Mouse (Mus musculus) left cerebral cortex, adult 8-10 months (tissue): ENCODE measurements around the gene Fbln2. TPM values are rescaled to one million over a fixed set of nuclear protein-coding genes. Genes with fewer than 3 reads are reported as not detected.
"Not testable (repeated sequence)": the region's sequence is repeated elsewhere in the genome, so short reads cannot be mapped to it uniquely, and the experiment has no call there.

Source experiments
- DNase-seq, 2 experiments: peaks; one replicate each; pipeline ENCODE4 v3.0.0; 2022; ENCODE audit warnings: low spot score in 2 of 2
- total RNA-seq, 4 experiments: library from RNA; stranded (reverse); gene quantifications; 2 replicates each; pipeline ENCODE4 v1.2.4; 2022

Gene Fbln2
- total RNA-seq = 1 to 10 TPM; 6.8 to 8.3 (median 7.3) TPM

GRCm38 (mm10) chr6:91212155-91212554 is at the start of gene Fbln2:
Fbln2 (plus strand) TSS chr6:91212455.
- DNase-seq = not testable (repeated sequence)

GRCm38 (mm10) chr6:91163195-91163911 is 48.9 kb upstream of the Fbln2 start:
- DNase-seq = no peak

DNA sequence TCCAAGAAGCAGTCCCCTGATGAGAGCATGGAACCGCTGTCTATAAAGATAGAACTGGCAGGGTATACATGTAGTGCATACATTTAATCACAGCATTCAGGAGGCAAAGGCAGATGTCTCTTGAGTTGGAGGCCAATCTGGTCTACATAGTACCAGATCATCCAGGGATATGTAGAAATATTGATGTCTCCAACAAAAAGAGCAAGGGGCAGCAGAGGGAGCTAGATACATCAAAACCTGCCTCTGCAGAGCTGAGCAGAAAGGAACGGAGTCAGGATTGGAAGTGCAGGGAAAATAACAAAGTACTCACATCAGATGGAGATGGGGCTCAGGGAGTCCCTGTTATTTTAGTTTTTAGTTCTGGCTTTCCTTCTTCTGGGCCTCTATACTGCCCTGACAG is 47.7 kb upstream of the Fbln2 start:
- DNase-seq = no peak

DNA sequence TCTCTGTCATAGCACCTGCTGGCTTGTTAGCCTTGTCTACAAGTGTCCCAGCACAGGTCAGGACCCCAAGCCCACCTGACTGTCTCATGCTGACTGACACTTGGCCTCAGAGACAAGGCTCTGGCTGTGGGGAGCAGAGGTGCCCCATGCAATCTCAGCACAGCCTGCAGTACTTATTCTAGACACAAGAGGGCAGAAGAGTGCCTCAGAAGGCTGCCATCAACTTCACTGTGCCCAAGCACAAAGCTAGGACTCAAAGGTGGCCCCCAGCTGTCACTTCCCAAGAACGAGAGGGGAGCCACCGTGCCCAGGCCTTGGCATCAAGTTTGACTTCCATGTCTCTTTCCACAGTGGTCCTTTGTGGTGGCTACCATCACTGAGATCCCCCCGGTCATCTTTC is 47.0 kb upstream of the Fbln2 start:
- peak in 1 of 2 experiments; percentile 57 for DNase-seq

DNA sequence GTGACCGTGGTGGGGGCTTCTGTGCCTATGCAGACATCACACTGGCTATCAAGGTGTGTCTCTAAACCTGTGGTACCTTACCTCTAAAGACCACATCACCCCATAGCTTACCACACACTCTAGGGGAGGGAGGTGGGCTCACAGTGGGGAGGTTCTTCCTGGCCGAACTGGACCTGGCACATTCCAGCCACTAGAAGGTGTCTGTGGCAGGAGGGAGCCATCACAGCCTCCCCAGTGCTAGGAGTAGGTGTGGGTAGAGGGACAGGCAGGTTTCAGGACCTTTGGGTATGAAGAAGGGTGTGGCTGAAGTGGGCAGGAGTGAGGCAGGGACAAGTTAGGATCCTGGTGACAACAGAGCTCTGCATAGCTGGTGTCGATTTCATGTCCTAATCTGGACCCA is 44.4 kb upstream of the Fbln2 start:
- no peak for DNase-seq

DNA sequence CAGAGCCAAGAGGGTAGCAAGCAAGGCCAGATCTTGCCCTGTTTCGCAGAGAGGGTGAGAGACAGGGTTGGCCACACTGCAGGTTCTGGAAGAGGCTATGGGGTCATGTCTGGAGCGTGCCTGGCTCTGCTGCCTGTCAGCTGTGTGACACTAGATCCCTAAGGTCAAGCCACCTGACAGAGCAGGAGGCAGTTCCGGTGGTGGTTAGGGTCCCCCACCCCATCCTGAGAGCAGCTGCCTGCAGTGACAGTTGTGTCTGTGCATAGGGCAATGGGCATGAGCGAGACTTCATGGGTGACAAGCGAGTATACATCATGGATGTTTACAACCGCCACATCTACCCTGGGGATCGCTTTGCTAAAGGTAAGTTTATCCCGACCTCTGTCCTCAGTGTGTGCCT is 43.1 kb upstream of the Fbln2 start:
- DNase-seq = no peak

GRCm38 (mm10) chr6:91171396-91171895 is 40.8 kb upstream of the Fbln2 start:
- DNase-seq = no peak

DNA sequence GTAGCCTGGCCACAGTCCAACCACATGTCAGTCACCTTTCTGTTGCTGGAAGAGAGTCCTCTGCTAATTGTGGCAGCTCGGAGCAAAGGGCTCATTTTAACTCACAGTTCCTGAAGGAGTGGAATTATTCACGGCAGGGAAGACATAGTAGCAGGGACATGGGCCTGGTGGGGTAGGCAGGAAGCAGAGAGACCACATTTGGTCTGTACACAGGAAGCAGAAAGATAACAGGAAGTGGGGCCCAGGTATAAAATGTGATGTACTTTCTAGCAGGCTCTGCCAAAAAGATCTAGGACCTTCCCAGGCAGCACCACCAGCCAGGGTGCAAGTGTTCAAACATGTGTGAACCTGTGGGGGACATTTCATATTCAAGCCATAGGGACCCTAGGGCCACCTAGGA is 39.9 kb upstream of the Fbln2 start:
- no peak for DNase-seq

DNA sequence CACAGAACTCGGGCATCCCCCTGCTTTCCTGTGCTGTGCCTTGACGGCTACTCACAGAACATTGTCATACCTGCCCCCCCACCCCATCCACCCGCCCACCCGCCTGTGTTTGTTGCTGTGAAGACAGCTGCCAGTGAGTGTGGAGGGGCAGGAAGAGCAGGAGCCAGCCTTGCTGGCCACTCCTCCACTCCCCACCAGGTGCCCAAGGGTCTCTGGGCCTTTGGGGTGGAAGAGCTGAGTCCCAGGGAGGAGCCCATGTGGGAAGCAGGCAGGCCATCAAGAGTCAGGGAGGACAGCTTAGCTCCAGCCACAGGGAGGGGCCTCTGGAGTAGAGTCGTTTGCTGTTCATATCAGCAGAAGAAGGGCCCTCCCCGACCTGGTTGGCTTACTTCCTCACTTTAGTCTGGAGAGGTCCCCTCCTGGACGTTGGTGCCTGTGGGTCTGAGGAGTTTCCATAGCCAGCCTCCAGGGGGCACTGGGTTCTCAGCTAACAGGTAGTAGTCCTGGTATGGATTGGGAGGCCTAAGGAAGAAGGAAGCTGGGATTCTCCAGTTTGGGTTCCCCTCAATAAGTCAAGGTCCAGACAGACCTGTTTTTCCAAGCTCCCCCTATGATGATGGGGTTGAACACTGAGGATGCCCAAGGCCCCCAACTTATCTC is 38.9 kb upstream of the Fbln2 start:
- no peak for DNase-seq

DNA sequence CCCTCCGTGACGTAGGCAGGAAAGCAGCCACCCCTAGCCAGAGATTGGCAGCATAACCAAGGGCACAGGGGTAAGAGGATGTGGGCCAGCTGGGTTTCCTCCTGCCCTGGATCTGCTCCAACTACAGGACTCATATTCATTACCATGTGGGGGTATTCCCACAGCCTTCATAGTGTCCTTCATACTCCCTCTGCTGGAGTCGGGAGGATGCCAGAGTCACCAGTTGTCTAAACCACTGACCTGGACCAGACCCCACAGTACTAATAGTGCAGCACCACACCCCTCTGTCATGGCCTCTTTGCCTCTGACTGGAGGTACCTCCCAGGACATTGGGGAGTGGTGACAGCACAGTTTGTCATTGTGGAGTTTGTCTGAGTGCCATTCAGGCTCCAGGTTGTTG is 38.0 kb upstream of the Fbln2 start:
- DNase-seq = no peak

GRCm38 (mm10) chr6:91180767-91181171 is 31.5 kb upstream of the Fbln2 start:
- no peak for DNase-seq

- DNase-seq = no peak
Observed at GRCm38 (mm10) chr6:91181320-91181719, 30.9 kb upstream of the Fbln2 start.

DNA sequence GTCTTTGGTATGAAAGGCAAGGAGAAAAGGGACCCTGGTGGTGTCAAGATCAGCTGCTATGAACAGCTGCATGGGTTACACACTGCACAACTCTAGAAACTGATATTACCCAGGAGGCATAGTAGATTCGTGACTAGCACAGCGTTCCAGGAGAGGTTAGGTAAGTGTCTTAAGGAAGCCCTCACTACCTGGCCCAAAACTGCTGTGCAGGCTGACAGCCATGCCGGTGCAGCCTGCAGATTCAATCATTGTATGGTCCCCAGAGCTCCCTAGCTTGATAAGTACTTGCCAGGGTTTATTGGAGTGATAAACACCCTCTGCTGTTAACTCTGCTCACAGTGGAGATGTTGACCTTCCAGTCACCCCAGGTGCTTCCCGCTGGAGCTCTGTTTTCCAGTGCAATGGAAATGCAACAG is 30.2 kb upstream of the Fbln2 start:
- no peak for DNase-seq

DNA sequence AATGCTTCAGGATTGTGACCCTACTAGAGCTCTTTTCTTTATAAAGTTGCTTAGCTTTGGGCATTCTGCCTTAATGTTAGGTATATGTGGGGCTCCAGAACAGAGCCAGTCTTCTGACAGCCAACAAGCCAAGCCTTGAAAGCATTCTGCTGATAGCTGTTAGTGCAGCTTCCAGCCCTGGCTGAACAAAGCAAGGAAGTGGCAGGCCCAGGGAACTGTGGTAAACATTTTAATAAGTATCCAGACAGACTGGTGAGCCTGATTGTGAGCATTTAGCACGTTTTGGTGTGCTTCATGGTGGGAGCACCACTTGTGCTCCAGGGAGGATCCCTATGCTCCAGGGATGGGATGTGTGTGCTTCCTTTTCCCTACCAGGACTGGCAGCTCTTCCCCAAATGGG is 29.2 kb upstream of the Fbln2 start:
- DNase-seq = no peak

- no peak for DNase-seq
Observed at GRCm38 (mm10) chr6:91183980-91184379, 28.3 kb upstream of the Fbln2 start.

DNA sequence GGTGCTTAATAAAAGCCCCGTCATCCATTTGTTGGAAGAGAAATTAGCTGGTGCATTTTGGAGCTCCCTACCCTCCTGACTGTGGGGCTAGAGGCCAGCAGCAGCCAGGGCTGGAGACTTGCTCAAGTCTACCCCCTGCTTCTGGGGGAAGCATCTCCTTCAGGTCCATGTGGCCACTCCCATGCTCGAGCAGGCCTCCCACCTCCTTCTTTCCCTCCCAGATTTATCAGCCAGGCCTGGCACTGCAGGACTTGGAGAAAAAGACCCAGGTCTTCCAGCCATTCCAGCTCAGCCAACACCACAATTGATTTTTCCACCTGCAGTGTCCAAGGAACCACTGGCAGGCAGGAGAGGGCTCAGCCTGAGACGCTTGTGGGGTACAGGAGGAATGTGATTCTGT is 27.5 kb upstream of the Fbln2 start:
- no peak for DNase-seq

- no peak for DNase-seq
Observed at GRCm38 (mm10) chr6:91185502-91185901, 26.8 kb upstream of the Fbln2 start.

GRCm38 (mm10) chr6:91186161-91186931 is 25.9 kb upstream of the Fbln2 start:
- DNase-seq = no peak

- no peak for DNase-seq
Observed at GRCm38 (mm10) chr6:91186934-91187333, 25.3 kb upstream of the Fbln2 start.

DNA sequence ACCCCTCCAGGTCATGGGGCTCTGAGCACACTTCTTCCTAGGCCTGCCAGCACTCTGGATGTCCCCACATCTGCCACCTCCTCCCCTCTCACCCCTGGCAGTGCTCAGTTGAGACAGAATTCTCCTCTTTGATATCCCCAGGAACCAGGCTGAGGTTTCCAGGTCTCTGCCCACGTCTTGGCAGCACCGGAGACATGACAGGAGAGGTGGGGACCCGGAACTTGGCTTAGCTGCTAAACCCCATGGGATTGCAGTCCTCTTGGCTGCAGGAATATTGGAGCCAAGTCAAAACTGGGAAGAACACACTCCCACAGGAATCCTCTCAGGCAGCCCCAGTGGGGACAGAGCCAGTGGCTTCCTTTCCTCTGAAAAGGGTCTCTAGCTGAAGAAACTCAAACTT is 24.4 kb upstream of the Fbln2 start:
- DNase-seq = no peak

DNA sequence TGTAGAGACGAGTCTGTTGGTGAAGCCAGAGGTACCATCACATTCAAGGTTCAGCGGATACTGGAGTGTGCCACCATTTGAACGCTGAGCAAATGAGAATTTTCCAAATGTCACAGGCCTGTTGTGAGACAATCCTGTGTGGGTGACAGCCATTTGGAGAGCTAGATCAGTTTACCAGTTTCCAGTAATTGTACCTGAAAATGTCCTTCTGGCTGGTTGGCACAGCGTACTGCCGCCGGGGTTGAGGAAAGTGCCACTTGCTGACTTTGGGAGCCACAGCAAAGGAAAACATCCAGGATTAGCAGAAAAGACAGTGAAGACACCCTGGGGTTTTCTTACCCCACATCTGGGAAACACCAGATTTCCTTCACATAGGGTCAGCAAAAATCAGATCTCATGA is 22.3 kb upstream of the Fbln2 start:
- DNase-seq = no peak

- DNase-seq = no peak
Observed at GRCm38 (mm10) chr6:91191465-91191864, 20.8 kb upstream of the Fbln2 start.
